29 mouse cellular contexts compared by ENCODE assay signal in the genomic region with DNA sequence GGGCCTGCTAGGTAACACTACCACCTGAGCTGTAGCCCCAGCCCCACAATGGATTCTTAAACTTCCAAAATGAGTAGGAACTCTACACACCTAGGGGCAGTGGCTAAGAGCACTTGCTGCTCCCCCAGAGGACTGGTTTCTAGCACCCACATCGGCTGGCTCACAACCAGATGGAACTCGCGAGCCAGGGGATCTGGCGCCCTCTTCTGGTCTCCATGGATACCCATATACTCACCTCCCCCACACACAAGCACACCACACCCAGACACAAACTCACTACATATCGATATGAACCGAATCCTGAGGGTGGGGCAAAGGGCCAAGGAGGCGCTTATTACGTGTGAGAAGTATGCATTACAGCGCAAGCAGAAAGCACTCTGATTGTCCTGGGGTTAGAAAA. TPM values are rescaled to one million over a fixed set of nuclear protein-coding genes. Genes with fewer than 3 reads are reported as not detected.
DNase-seq lines count a peak whose midpoint lies in the region; ATAC-seq and TF ChIP-seq lines count a peak whose summit lies in the region.
"Had no signal": no experiment of that assay in that cellular context is flagged by ENCODE, and none has a peak within 500 bp of the region (broad histone marks: within the 10 kb centered on the region; RNA-seq: fewer than 3 reads in every experiment).

No protein-coding gene starts in this region.

- no peaks in the 10 kb centered on the region for H3K79me2 ChIP-seq in MEL (ENCODE audit: control insufficient read depth, insufficient read depth, low read length, poor library complexity)

- no peak overlapping the region for H3K9ac ChIP-seq in liver, embryonic 14.5 days (replicated peaks)
- H3K9ac ChIP-seq in ES-Bruce4 (ENCODE audit: low read depth, poor library complexity, severe bottlenecking) = no peak overlapping the region
- H3K9ac ChIP-seq in MEL (ENCODE audit: control insufficient read depth, low read depth, low read length, poor library complexity, severe bottlenecking) = no peak overlapping the region
- H3K9ac ChIP-seq: embryonic facial prominence, embryonic 15.5 days; limb, embryonic 15.5 days had no signal

- TF ChIP-seq POLR2A in ES-Bruce4 (IDR thresholded peaks at IDR 0.05; ENCODE audit: insufficient read depth, low read length) = no peak
- no peak for TF ChIP-seq POLR2A in MEL (IDR thresholded peaks at IDR 0.05; ENCODE audit: control insufficient read depth in 1 of 2, insufficient read depth in 1 of 2, low read depth in 1 of 2, low read length in 2 of 2, poor library complexity in 1 of 2)

- no peaks in the 10 kb centered on the region for H3K9me3 ChIP-seq in liver, embryonic 14.5 days (ENCODE audit: control insufficient read depth, low read length)
- H3K9me3 ChIP-seq in ES-Bruce4 (replicated peaks; ENCODE audit: control insufficient read depth, insufficient read depth, low read length, poor library complexity, severe bottlenecking) (no peaks in the 10 kb centered on the region; the same call in 1 of the 2 replicates), MEL (replicated peaks; ENCODE audit: insufficient read depth, low read length) (no peaks in the 10 kb centered on the region)
- H3K9me3 ChIP-seq: embryonic facial prominence, embryonic 15.5 days; limb, embryonic 15.5 days had no signal

- no peak for TF ChIP-seq EP300 in liver, embryonic 14.5 days (IDR thresholded peaks at IDR 0.05; ENCODE audit: low read depth)
- TF ChIP-seq EP300 in ES-Bruce4 (IDR thresholded peaks at IDR 0.05; ENCODE audit: insufficient read depth, low read depth, low read length) = no peak
- TF ChIP-seq EP300 in MEL (IDR thresholded peaks at IDR 0.05; ENCODE audit: low read depth in 1 of 2, low read length in 2 of 2) = no peak

- H3K36me3 ChIP-seq in liver, embryonic 14.5 days (replicated peaks; ENCODE audit: control insufficient read depth, insufficient read depth, low read depth) = no peaks in the 10 kb centered on the region
- H3K36me3 ChIP-seq in ES-Bruce4 (ENCODE audit: control insufficient read depth, insufficient read depth, low read length, poor library complexity, severe bottlenecking) (no peaks in the 10 kb centered on the region), MEL (ENCODE audit: control insufficient read depth in 1 of 2, insufficient read depth in 2 of 2, low read length in 2 of 2) (no peaks in the 10 kb centered on the region)
- H3K36me3 ChIP-seq: embryonic facial prominence, embryonic 15.5 days; limb, embryonic 15.5 days had no signal

- TF ChIP-seq CTCF in liver, embryonic 14.5 days (IDR thresholded peaks at IDR 0.05; ENCODE audit: low read depth) = peak; percentile 39
- TF ChIP-seq CTCF in ES-Bruce4 (IDR thresholded peaks at IDR 0.05; ENCODE audit: low read depth, low read length) (peak; percentile 42), MEL (IDR thresholded peaks at IDR 0.05 in 2 of 3, conservative IDR thresholded peaks at IDR 0.05 in 1 of 3; ENCODE audit: control insufficient read depth in 1 of 3, insufficient read depth in 1 of 3, low read depth in 2 of 3, low read length in 3 of 3, poor library complexity in 1 of 3, severe bottlenecking in 1 of 3) (peak in 2 of 3 experiments; percentile 34 to 38; a peak in 4 of 6 replicates)

- DNase-seq in liver, embryonic 14.5 days (ENCODE audit: low read depth in 3 of 3, low spot score in 3 of 3) = no peak
- DNase-seq in liver = no peak
- peak; percentile 19 for DNase-seq in MEL (ENCODE audit: low read depth, low spot score)
- DNase-seq in c-Kit-positive CD71-positive TER-119-negative erythroid progenitor cells, embryonic 14.5 days (ENCODE audit: low read depth) = peak; percentile 2
- no peak for DNase-seq in yolk sac, embryonic 10.5 days (ENCODE audit: low spot score)
- no peak for DNase-seq in kidney, postnatal 4 days
- DNase-seq in urinary bladder, adult 18-20 months (ENCODE audit: low spot score in 2 of 2) = no peak
- DNase-seq: adrenal gland, adult 8-10 months; cerebellum, adult 9-10 months; gastrocnemius, postnatal 10 days; kidney, adult 11 months; left cerebral cortex, postnatal 4 days; lung, adult 18-20 months; lung, postnatal 10 days had no signal

- no peak overlapping the region for H3K4me3 ChIP-seq in liver, embryonic 14.5 days (ENCODE audit: insufficient read depth in 1 of 2, low read depth in 2 of 2, low read length in 2 of 2)
- H3K4me3 ChIP-seq in ES-Bruce4 (ENCODE audit: low read depth, low read length) = no peak overlapping the region
- no peak overlapping the region for H3K4me3 ChIP-seq in MEL (ENCODE audit: control insufficient read depth in 1 of 2, insufficient read depth in 1 of 2, low read depth in 2 of 2, low read length in 2 of 2)
- H3K4me3 ChIP-seq: embryonic facial prominence, embryonic 15.5 days; limb, embryonic 15.5 days had no signal

- H3K27me3 ChIP-seq in liver, embryonic 14.5 days (ENCODE audit: control insufficient read depth, insufficient read depth, low read length) = no peaks in the 10 kb centered on the region
- H3K27me3 ChIP-seq in ES-Bruce4 (ENCODE audit: control insufficient read depth, insufficient read depth, low read length, poor library complexity, severe bottlenecking) (no peaks in the 10 kb centered on the region), MEL (ENCODE audit: control insufficient read depth in 1 of 2, insufficient read depth in 2 of 2, low read length in 2 of 2) (peaks cover 0 to 1% of the 10 kb centered on the region in 2 experiments; a peak in 1 of 4 replicates)
- H3K27me3 ChIP-seq: embryonic facial prominence, embryonic 15.5 days; limb, embryonic 15.5 days had no signal

- no peak overlapping the region for H3K4me2 ChIP-seq in liver, embryonic 14.5 days (ENCODE audit: low read depth)
- H3K4me2 ChIP-seq: embryonic facial prominence, embryonic 15.5 days; heart, embryonic 11.5 days; limb, embryonic 15.5 days; midbrain, embryonic 11.5 days had no signal

- ATAC-seq in liver, embryonic 14.5 days (ENCODE audit: insufficient read depth) = no peak
- ATAC-seq: forebrain, embryonic 14.5 days; hindbrain, embryonic 16.5 days had no signal

- TF ChIP-seq RAD21 in MEL (IDR thresholded peaks at IDR 0.05; ENCODE audit: low read depth, low read length) = peak; percentile 10

- H3K4me1 ChIP-seq in liver, embryonic 14.5 days (replicated peaks; ENCODE audit: control insufficient read depth in 2 of 2, insufficient read depth in 2 of 2, low read length in 1 of 2) = no peaks in the 10 kb centered on the region
- H3K4me1 ChIP-seq in ES-Bruce4 (ENCODE audit: control insufficient read depth, insufficient read depth, low read length) (no peaks in the 10 kb centered on the region), MEL (ENCODE audit: control insufficient read depth in 1 of 2, insufficient read depth in 2 of 2, low read length in 2 of 2) (no peaks in the 10 kb centered on the region)
- H3K4me1 ChIP-seq: embryonic facial prominence, embryonic 15.5 days; limb, embryonic 15.5 days had no signal

- 83% methylated on average over 9 of the region's 9 CpGs for WGBS in liver, embryonic 14.5 days (ENCODE audit: insufficient replicate concordance)

- no peak overlapping the region for H3K27ac ChIP-seq in liver, embryonic 14.5 days
- no peak overlapping the region for H3K27ac ChIP-seq in ES-Bruce4 (ENCODE audit: insufficient read depth, low read length)
- H3K27ac ChIP-seq in MEL (ENCODE audit: control insufficient read depth, low read depth, low read length) = no peak overlapping the region
- H3K27ac ChIP-seq: embryonic facial prominence, embryonic 15.5 days; limb, embryonic 15.5 days had no signal

TF ChIP-seq in MEL, 35 proteins besides CTCF, POLR2A, EP300 and RAD21:
- TF ChIP-seq USF1 (IDR thresholded peaks at IDR 0.05; ENCODE audit: low read depth, low read length) = no peak
- TF ChIP-seq MEF2A (IDR thresholded peaks at IDR 0.05; ENCODE audit: extremely low read depth, insufficient replicate concordance, low read depth, low read length, poor library complexity, severe bottlenecking) = no peak
- TF ChIP-seq SMC3 (IDR thresholded peaks at IDR 0.05; ENCODE audit: low read depth, low read length) = peak; percentile 33

RNA-seq across cellular contexts. Expression of a gene that starts 25.2 kb away (rescaled TPM):
- not detected in 2 replicates for polyA plus RNA-seq in liver, embryonic 14.5 days (2012; rRNA removed)
- polyA plus RNA-seq in liver, embryonic 14.5 days (2014; fragmentation: Nextera tagmentation; extraction: Ambion mirVana) = not detected in 2 replicates
- 0.21 and 0.27 TPM in 2 replicates for polyA plus RNA-seq in ES-Bruce4 (2011; ENCODE audit: insufficient read depth, insufficient read length, low read depth, missing spikeins)
- total RNA-seq in MEL (2012; rRNA removed) = not detected in 2 replicates
- not detected for polyA plus RNA-seq in MEL (2012; ENCODE audit: insufficient read depth in 1 of 2, insufficient read length in 2 of 2, low read depth in 1 of 2, low replicate concordance in 2 of 2, missing spikeins in 1 of 2)
- total RNA-seq: common myeloid progenitor, adult 5-6 weeks; granulocyte monocyte progenitor cell, adult 5-6 weeks; hematopoietic stem cell, adult 5-6 weeks; layer of hippocampus, postnatal 10 days; left cerebral cortex, postnatal 4 days had no signal
- polyA plus RNA-seq: embryonic facial prominence, embryonic 15.5 days; forebrain, embryonic 14.5 days; hindbrain, embryonic 16.5 days; limb, embryonic 15.5 days; midbrain, embryonic 11.5 days; stomach, embryonic 16.5 days had no signal

RNA-seq across cellular contexts. Expression of a gene that starts 25.4 kb away (rescaled TPM):
- not detected in 2 replicates for polyA plus RNA-seq in liver, embryonic 14.5 days (2012; rRNA removed)
- not detected in 2 replicates for polyA plus RNA-seq in liver, embryonic 14.5 days (2014; fragmentation: Nextera tagmentation; extraction: Ambion mirVana)
- polyA plus RNA-seq in ES-Bruce4 (2011; ENCODE audit: insufficient read depth, insufficient read length, low read depth, missing spikeins) (not detected in 2 replicates), MEL (2012; ENCODE audit: insufficient read depth in 1 of 2, insufficient read length in 2 of 2, low read depth in 1 of 2, low replicate concordance in 2 of 2, missing spikeins in 1 of 2) (not detected)
- not detected in 2 replicates for total RNA-seq in MEL (2012; rRNA removed)
- total RNA-seq: common myeloid progenitor, adult 5-6 weeks; granulocyte monocyte progenitor cell, adult 5-6 weeks; hematopoietic stem cell, adult 5-6 weeks; layer of hippocampus, postnatal 10 days; left cerebral cortex, adult 8-10 months; left cerebral cortex, postnatal 4 days had no signal
- polyA plus RNA-seq: embryonic facial prominence, embryonic 15.5 days; forebrain, embryonic 14.5 days; frontal cortex, adult 2 months; heart, embryonic 11.5 days; hindbrain, embryonic 16.5 days; limb, embryonic 15.5 days; midbrain, embryonic 11.5 days; stomach, embryonic 16.5 days had no signal

RNA-seq across cellular contexts. Expression of a gene that starts 26.0 kb away (rescaled TPM):
- polyA plus RNA-seq in liver, embryonic 14.5 days (2012; rRNA removed) = 0.04 and 0.08 TPM in 2 replicates
- polyA plus RNA-seq in liver, embryonic 14.5 days (2014; fragmentation: Nextera tagmentation; extraction: Ambion mirVana) = 0.11 TPM in 1 of 2 replicates, not detected in the other
- polyA plus RNA-seq in ES-Bruce4 (2011; ENCODE audit: insufficient read depth, insufficient read length, low read depth, missing spikeins) = 0.42 and 0.61 TPM in 2 replicates
- 0.07 TPM in 1 of 2 replicates, not detected in the other for total RNA-seq in MEL (2012; rRNA removed)
- polyA plus RNA-seq in MEL (2012; ENCODE audit: insufficient read depth in 1 of 2, insufficient read length in 2 of 2, low read depth in 1 of 2, low replicate concordance in 2 of 2, missing spikeins in 1 of 2) = under 1 TPM in 1 of 2 experiments, not detected in 1; 0.19 TPM
- total RNA-seq: common myeloid progenitor, adult 5-6 weeks; granulocyte monocyte progenitor cell, adult 5-6 weeks; hematopoietic stem cell, adult 5-6 weeks; neutrophil, adult 5-6 weeks had no signal

Comparison
In these comparisons a context has a peak if more than half of its experiments do, and no peak if none do; other contexts are left out.
1. DNase-seq: peak in MEL (single experiment) and c-Kit-positive CD71-positive TER-119-negative erythroid progenitor cells, embryonic 14.5 days (single experiment); none in liver, embryonic 14.5 days (0 of 3), liver (single experiment), yolk sac, embryonic 10.5 days (single experiment), kidney, postnatal 4 days (0 of 2) and urinary bladder, adult 18-20 months (0 of 2).
2. Peak in every context shown above with its lines, with median percentiles within 50 percentile points of each other: CTCF ChIP-seq.